Mouse (Mus musculus) kidney, postnatal 0 days (tissue): Measurements from ENCODE around the gene Plekhj1. TPM values are rescaled to one million over a fixed set of nuclear protein-coding genes. Genes with fewer than 3 reads are reported as not detected.
A peak's percentile ranks its signal among the peaks of the same experiment; 100 is the strongest.

Experiments used
- ATAC-seq: fragments of 200-750 bp; cut with Nextera tagmentation; replicated peaks from 2 replicates; pipeline ENCODE4 v1.8.0; 2017; ENCODE audit warnings: low read depth, moderate number of reproducible peaks, moderate TSS enrichment, moderate library complexity; ENCODE audit not compliant: low FRiP score
- DNase-seq: peaks from one replicate; pipeline ENCODE4 v3.0.0-alpha.2; 2016; ENCODE audit warnings: low spot score
- H3K27ac ChIP-seq: fragments of 300-500 bp; sonication (generic); 2 replicates; pipeline ENCODE4 v1.5.1; 2014; ENCODE audit warnings: mild to moderate bottlenecking
- H3K27me3 ChIP-seq: fragments of 300-500 bp; sonication (generic); 2 replicates; pipeline ENCODE4 v1.6.1; 2014; ENCODE audit warnings: low read length, mixed read lengths; ENCODE audit not compliant: insufficient read depth
- H3K36me3 ChIP-seq: fragments of 300-500 bp; sonication (generic); 2 replicates; pipeline ENCODE4 v1.6.1; 2014; ENCODE audit warnings: low read length, mixed read lengths; ENCODE audit not compliant: insufficient read depth
- H3K4me1 ChIP-seq: fragments of 300-500 bp; sonication (generic); replicated peaks from 2 replicates; pipeline ENCODE4 v1.6.1; 2014; ENCODE audit warnings: antibody characterized with exemption, low read length, mixed read lengths; ENCODE audit not compliant: insufficient read depth
- H3K4me2 ChIP-seq: fragments of 300-500 bp; sonication (generic); 2 replicates; pipeline ENCODE4 v1.6.1; 2014; ENCODE audit warnings: mild to moderate bottlenecking, low read length, moderate library complexity, mixed read lengths
- H3K4me3 ChIP-seq: fragments of 300-500 bp; sonication (generic); replicated peaks from 2 replicates; pipeline ENCODE4 v1.5.1; 2014; ENCODE audit warnings: low read depth, low read length
- H3K9ac ChIP-seq: fragments of 300-500 bp; sonication (generic); 2 replicates; pipeline ENCODE4 v1.6.1; 2014; ENCODE audit warnings: low read depth, low read length
- H3K9me3 ChIP-seq: fragments of 300-500 bp; sonication (generic); replicated peaks from 2 replicates; pipeline ENCODE4 v1.6.1; 2016; ENCODE audit warnings: low read length, inconsistent platforms, mixed read lengths
- CTCF ChIP-seq: IDR thresholded peaks from 2 replicates; pipeline ENCODE4 v1.5.1; 2016; ENCODE audit warnings: antibody characterized with exemption, low read depth, mild to moderate bottlenecking, moderate library complexity
- WGBS: fragments of 180-500 bp; shearing (Covaris S2); extraction: QIAGEN DNeasy Blood & Tissue Kit; methylation state at CpG from one replicate; pipeline ENCODE4 v1.1.7; 2014; 5-methylcytosine and 5-hydroxymethylcytosine counted together
- polyA plus RNA-seq: library from polyadenylated mRNA; unstranded; fragments of >200 nt; fragmentation: Nextera tagmentation; extraction: Ambion mirVana; gene quantifications from 2 replicates; pipeline ENCODE4 v1.2.1, GENCODE M21; 2015

The Plekhj1 gene
- polyA plus RNA-seq, 1 experiment from 2014 or later, result 83.7 TPM

- H3K4me3 ChIP-seq, result no peak overlapping the region
- no peaks in the 10 kb centered on the region for H3K36me3 ChIP-seq
- no peak overlapping the region for H3K4me2 ChIP-seq
- H3K9me3 ChIP-seq, result no peaks in the 10 kb centered on the region
- H3K27ac ChIP-seq, result no peak overlapping the region
- no peak overlapping the region for H3K9ac ChIP-seq
- DNase-seq (no peak), ATAC-seq (no peak)
- peaks cover 5% of the 10 kb centered on the region; the same call in 1 of the 2 replicates for H3K4me1 ChIP-seq
- TF ChIP-seq CTCF, result peak; percentile 35
- 60% methylated on average over 7 of the region's 7 CpGs for WGBS
- H3K27me3 ChIP-seq, result no peaks in the 10 kb centered on the region
Measured at GRCm38 (mm10) chr10:80814800-80815199, 16.4 kb upstream of the Plekhj1 start.

GRCm38 (mm10) chr10:80813366-80813765, 14.9 kb upstream of the Plekhj1 start, which contains the start of gene Jsrp1:
Jsrp1 (minus strand) TSS chr10:80813498.
- no peak within 1 kb of the TSS for H3K9ac ChIP-seq
- H3K4me1 ChIP-seq, result peaks cover 12% of the 10 kb centered on the region
- no peak within 1 kb of the TSS for H3K27ac ChIP-seq
- DNase-seq, result no peak
- 70% methylated on average over 4 of the region's 4 CpGs for WGBS
- ATAC-seq, result no peak
- H3K27me3 ChIP-seq, result no peaks in the 10 kb centered on the region
- no peak within 1 kb of the TSS for H3K4me2 ChIP-seq
- no peak for TF ChIP-seq CTCF
- no peaks in the 10 kb centered on the region for H3K9me3 ChIP-seq
- H3K36me3 ChIP-seq, result no peaks in the 10 kb centered on the region
- no peak within 1 kb of the TSS for H3K4me3 ChIP-seq

GRCm38 (mm10) chr10:80812391-80813041, 14.1 kb upstream of the Plekhj1 start:
- no peak overlapping the region for H3K9ac ChIP-seq

GRCm38 (mm10) chr10:80810084-80810483, 11.7 kb upstream of the Plekhj1 start:
- peak overlapping the region; percentile 38; the same call in 1 of the 2 replicates for H3K9ac ChIP-seq
- peak overlapping the region; percentile 25 for H3K4me2 ChIP-seq
- ATAC-seq, result no peak
- H3K4me3 ChIP-seq, result no peak overlapping the region
- peaks cover 34% of the 10 kb centered on the region for H3K4me1 ChIP-seq
- no peaks in the 10 kb centered on the region for H3K9me3 ChIP-seq
- H3K36me3 ChIP-seq, result no peaks in the 10 kb centered on the region
- no peak overlapping the region for H3K27ac ChIP-seq
- WGBS, result 4% methylated on average over 19 of the region's 20 CpGs
- H3K27me3 ChIP-seq, result no peaks in the 10 kb centered on the region
- no peak for DNase-seq
- TF ChIP-seq CTCF, result no peak

More at GRCm38 (mm10) chr10:80812391-80813041, 14.1 kb upstream of the Plekhj1 start:
- Histone ChIP-seq H3K4me3 (no peak overlapping the region), H3K4me2 (no peak overlapping the region), H3K36me3 (no peaks in the 10 kb centered on the region), H3K27me3 (no peaks in the 10 kb centered on the region), H3K9me3 (no peaks in the 10 kb centered on the region), H3K27ac (no peak overlapping the region), H3K4me1 (peaks cover 21% of the 10 kb centered on the region)
- DNase-seq, result no peak
- ATAC-seq, result no peak
- 22% methylated on average over 5 of the region's 5 CpGs for WGBS
- no peak for TF ChIP-seq CTCF

GRCm38 (mm10) chr10:80808985-80809632, 10.7 kb upstream of the Plekhj1 start:
- H3K36me3 ChIP-seq, result peaks cover 8% of the 10 kb centered on the region
- H3K27ac ChIP-seq, result no peak overlapping the region
- peak overlapping the region; percentile 20 for H3K9ac ChIP-seq
- H3K4me3 ChIP-seq, result no peak overlapping the region; the same call in 1 of the 2 replicates
- H3K4me1 ChIP-seq, result peaks cover 34% of the 10 kb centered on the region
- peak overlapping the region; percentile 89 for H3K4me2 ChIP-seq
- no peaks in the 10 kb centered on the region for H3K9me3 ChIP-seq
- no peak for TF ChIP-seq CTCF
- DNase-seq (peak; percentile 66), ATAC-seq (no peak)
- 5% methylated on average over 18 of the region's 18 CpGs for WGBS
- H3K27me3 ChIP-seq, result no peaks in the 10 kb centered on the region

GRCm38 (mm10) chr10:80808099-80808984, 9.9 kb upstream of the Plekhj1 start:
- Histone ChIP-seq H3K27me3 (no peaks in the 10 kb centered on the region), H3K4me1 (peaks cover 34% of the 10 kb centered on the region), H3K4me2 (peak overlapping the region; percentile 89), H3K9me3 (no peaks in the 10 kb centered on the region), H3K36me3 (peaks cover 16% of the 10 kb centered on the region), H3K9ac (peak overlapping the region; percentile 20), H3K4me3 (no peak overlapping the region; the same call in 1 of the 2 replicates), H3K27ac (no peak overlapping the region)
- TF ChIP-seq CTCF, result no peak
- DNase-seq, result no peak
- 17% methylated on average over 40 of the region's 40 CpGs for WGBS
- ATAC-seq, result no peak
